Mouse (Mus musculus): ENCODE results near the gene Ninj2. TPM values are rescaled to one million over a fixed set of nuclear protein-coding genes. Genes with fewer than 3 reads are reported as not detected.

Ninj2 gene
- total and polyA plus RNA-seq, 3 experiments: 0.08 TPM; not detected in 2

- Histone ChIP-seq H3K9me3 (replicated peaks; ENCODE audit: insufficient read depth, low read length) (no peaks in the 10 kb centered on the region), H3K4me1 (ENCODE audit: control insufficient read depth in 1 of 2, insufficient read depth in 2 of 2, low read length in 2 of 2) (peaks cover 0 to 2% of the 10 kb centered on the region in 2 experiments; a peak in 1 of 4 replicates), H3K9ac (ENCODE audit: control insufficient read depth, low read depth, low read length, poor library complexity, severe bottlenecking) (no peak overlapping the region), H3K79me2 (ENCODE audit: control insufficient read depth, insufficient read depth, low read length, poor library complexity) (no peaks in the 10 kb centered on the region), H3K36me3 (ENCODE audit: control insufficient read depth in 1 of 2, insufficient read depth in 2 of 2, low read length in 2 of 2) (no peaks in the 10 kb centered on the region; a peak in 1 of 4 replicates), H3K27ac (ENCODE audit: control insufficient read depth, low read depth, low read length) (no peak overlapping the region), H3K4me3 (ENCODE audit: control insufficient read depth in 1 of 2, insufficient read depth in 1 of 2, low read depth in 2 of 2, low read length in 2 of 2) (no peak overlapping the region), H3K27me3 (ENCODE audit: control insufficient read depth in 1 of 2, insufficient read depth in 2 of 2, low read length in 2 of 2) (peaks cover 0 to 4% of the 10 kb centered on the region in 2 experiments; a peak in 3 of 4 replicates)
- DNase-seq (ENCODE audit: low read depth, low spot score): no peak
- TF ChIP-seq USF2 (IDR thresholded peaks at IDR 0.05; ENCODE audit: borderline replicate concordance in 1 of 2, insufficient read depth in 1 of 2, low read depth in 1 of 2, low read length in 2 of 2) (no peak), GABPA (IDR thresholded peaks at IDR 0.05; ENCODE audit: low read depth, low read length) (no peak), BHLHE40 (IDR thresholded peaks at IDR 0.05; ENCODE audit: borderline replicate concordance, low read depth, low read length) (no peak), SMC3 (IDR thresholded peaks at IDR 0.05; ENCODE audit: low read depth, low read length) (no peak), TAL1 (IDR thresholded peaks at IDR 0.05; ENCODE audit: low read length) (no peak), UBTF (IDR thresholded peaks at IDR 0.05; ENCODE audit: borderline replicate concordance, insufficient read depth, low read depth, low read length) (no peak), ZC3H11A (IDR thresholded peaks at IDR 0.05; ENCODE audit: low read depth, low read length) (no peak), EP300 (IDR thresholded peaks at IDR 0.05; ENCODE audit: low read depth in 1 of 2, low read length in 2 of 2) (no peak), MYB (IDR thresholded peaks at IDR 0.05; ENCODE audit: low read depth, low read length) (no peak), MEF2A (IDR thresholded peaks at IDR 0.05; ENCODE audit: extremely low read depth, insufficient replicate concordance, low read depth, low read length, poor library complexity, severe bottlenecking) (no peak), ELF1 (IDR thresholded peaks at IDR 0.05; ENCODE audit: low read depth, low read length) (no peak), MYC (IDR thresholded peaks at IDR 0.05; ENCODE audit: low read depth, low read length) (no peak), RAD21 (IDR thresholded peaks at IDR 0.05; ENCODE audit: low read depth, low read length) (no peak), NELFE (IDR thresholded peaks at IDR 0.05; ENCODE audit: low read depth, low read length) (no peak), POLR2AphosphoS5 (IDR thresholded peaks at IDR 0.05; ENCODE audit: borderline replicate concordance, low read depth, low read length) (no peak)
Measured at GRCm38 (mm10) chr6:120147411-120147810, 54.3 kb downstream of the Ninj2 start.

GRCm38 (mm10) chr6:120148716-120149392, 55.7 kb downstream of the Ninj2 start:
- Histone ChIP-seq H3K4me1 (ENCODE audit: control insufficient read depth in 1 of 2, insufficient read depth in 2 of 2, low read length in 2 of 2) (no peaks in the 10 kb centered on the region; a peak in 1 of 4 replicates), H3K9ac (ENCODE audit: control insufficient read depth, low read depth, low read length, poor library complexity, severe bottlenecking) (no peak overlapping the region)
- TF ChIP-seq NELFE (IDR thresholded peaks at IDR 0.05; ENCODE audit: low read depth, low read length) (no peak), MYC (IDR thresholded peaks at IDR 0.05; ENCODE audit: low read depth, low read length) (no peak), ETS1 (IDR thresholded peaks at IDR 0.05; ENCODE audit: low read depth, low read length) (no peak), ELF1 (IDR thresholded peaks at IDR 0.05; ENCODE audit: low read depth, low read length) (no peak), MXI1 (IDR thresholded peaks at IDR 0.05; ENCODE audit: low read depth, low read length) (no peak), EP300 (IDR thresholded peaks at IDR 0.05; ENCODE audit: low read depth in 1 of 2, low read length in 2 of 2) (no peak), MAZ (IDR thresholded peaks at IDR 0.05; ENCODE audit: low read depth, low read length) (no peak), ZMIZ1 (IDR thresholded peaks at IDR 0.05; ENCODE audit: low read depth, low read length) (no peak), USF2 (IDR thresholded peaks at IDR 0.05; ENCODE audit: borderline replicate concordance in 1 of 2, insufficient read depth in 1 of 2, low read depth in 1 of 2, low read length in 2 of 2) (no peak), MEF2A (IDR thresholded peaks at IDR 0.05; ENCODE audit: extremely low read depth, insufficient replicate concordance, low read depth, low read length, poor library complexity, severe bottlenecking) (no peak), POLR2A (IDR thresholded peaks at IDR 0.05; ENCODE audit: control insufficient read depth in 1 of 2, insufficient read depth in 1 of 2, low read depth in 1 of 2, low read length in 2 of 2, poor library complexity in 1 of 2) (no peak)

More at GRCm38 (mm10) chr6:120148716-120149392, 55.7 kb downstream of the Ninj2 start:
- DNase-seq (ENCODE audit: low read depth, low spot score): no peak
- H3K9me3 ChIP-seq (replicated peaks; ENCODE audit: insufficient read depth, low read length): no peaks in the 10 kb centered on the region
- peaks cover 0 to 4% of the 10 kb centered on the region in 2 experiments; a peak in 3 of 4 replicates for H3K27me3 ChIP-seq (ENCODE audit: control insufficient read depth in 1 of 2, insufficient read depth in 2 of 2, low read length in 2 of 2)
- no peaks in the 10 kb centered on the region for H3K79me2 ChIP-seq (ENCODE audit: control insufficient read depth, insufficient read depth, low read length, poor library complexity)
- H3K27ac ChIP-seq (ENCODE audit: control insufficient read depth, low read depth, low read length): no peak overlapping the region
- no peak overlapping the region for H3K4me3 ChIP-seq (ENCODE audit: control insufficient read depth in 1 of 2, insufficient read depth in 1 of 2, low read depth in 2 of 2, low read length in 2 of 2)
- H3K36me3 ChIP-seq (ENCODE audit: control insufficient read depth in 1 of 2, insufficient read depth in 2 of 2, low read length in 2 of 2): no peaks in the 10 kb centered on the region; a peak in 1 of 4 replicates

All from MEL (cell line).